Mouse (Mus musculus) midbrain, embryonic 11.5 days (tissue): ENCODE measurements at regions not wholly inside any gene's neighbourhood (a gene's known extent, or its start where the extent isn't known, plus 50 kb on each side); places are given as distances from the start of the nearest gene placed in this dataset.

Source experiments
- ATAC-seq: fragments of 200-750 bp; cut with Nextera tagmentation; 2 replicates; pipeline ENCODE4 v1.8.0; 2017; ENCODE audit warnings: moderate TSS enrichment, moderate library complexity; ENCODE audit not compliant: low FRiP score
- DNase-seq: peaks from one replicate; pipeline ENCODE4 v3.0.0; 2015; ENCODE audit warnings: low spot score; ENCODE audit errors: missing footprints
- H3K27ac ChIP-seq: fragments of 300-500 bp; sonication (generic); 2 replicates; pipeline ENCODE4 v1.5.1; 2014; ENCODE audit warnings: low read depth, low read length
- H3K27me3 ChIP-seq: fragments of 300-500 bp; sonication (generic); 2 replicates; pipeline ENCODE4 v1.6.1; 2014; ENCODE audit warnings: mild to moderate bottlenecking, low read length, moderate library complexity, mixed read lengths; ENCODE audit not compliant: control insufficient read depth, insufficient read depth
- H3K36me3 ChIP-seq: fragments of 300-500 bp; sonication (generic); 2 replicates; pipeline ENCODE4 v1.6.1; 2014; ENCODE audit warnings: mild to moderate bottlenecking, low read length, moderate library complexity, mixed read lengths; ENCODE audit not compliant: control insufficient read depth, insufficient read depth
- H3K4me1 ChIP-seq: fragments of 300-500 bp; sonication (generic); 2 replicates; pipeline ENCODE4 v1.6.1; 2014; ENCODE audit warnings: low read length; ENCODE audit not compliant: control insufficient read depth, insufficient read depth
- H3K4me2 ChIP-seq: fragments of 300-500 bp; sonication (generic); 2 replicates; pipeline ENCODE4 v1.6.1; 2014; ENCODE audit warnings: mild to moderate bottlenecking, moderate library complexity
- H3K4me3 ChIP-seq: fragments of 300-500 bp; sonication (generic); 2 replicates; pipeline ENCODE4 v1.5.1; 2014; ENCODE audit warnings: low read depth, low read length
- H3K9ac ChIP-seq: fragments of 300-500 bp; sonication (generic); 2 replicates; pipeline ENCODE4 v1.6.1; 2014; ENCODE audit warnings: low read length
- H3K9me3 ChIP-seq: fragments of 300-500 bp; sonication (generic); 2 replicates; pipeline ENCODE4 v1.6.1; 2016; ENCODE audit warnings: low read length; ENCODE audit not compliant: control insufficient read depth
- WGBS: fragments of 180-500 bp; shearing (Covaris S2); extraction: QIAGEN DNeasy Blood & Tissue Kit; methylation state at CpG from one replicate; pipeline ENCODE4 v1.1.7; 2014; 5-methylcytosine and 5-hydroxymethylcytosine counted together

DNA sequence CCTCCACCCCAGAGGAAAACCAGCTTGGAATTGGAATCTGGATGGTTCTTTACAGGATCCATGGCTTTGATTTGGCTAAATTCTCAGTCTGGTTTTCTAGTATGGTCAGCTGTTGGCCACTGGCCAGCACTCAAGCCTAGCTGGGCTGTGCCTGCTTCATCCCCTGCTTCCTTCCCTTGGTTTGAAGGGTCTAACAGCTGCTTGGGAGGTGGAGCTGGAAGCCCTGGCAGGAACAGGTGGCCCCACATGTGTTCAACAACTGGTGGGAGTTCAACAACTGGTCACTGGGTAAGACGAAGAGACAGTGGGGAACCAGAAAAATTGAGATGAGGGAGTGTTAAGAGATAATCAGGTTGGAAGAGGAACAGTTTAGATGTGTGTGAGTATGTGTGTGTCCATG, 82.3 kb upstream of the C2cd4b start:
- ATAC-seq (no peak), DNase-seq (no peak)
- Histone ChIP-seq H3K27ac (no peak overlapping the region), H3K4me3 (no peak overlapping the region), H3K36me3 (no peaks in the 10 kb centered on the region), H3K9me3 (no peaks in the 10 kb centered on the region), H3K27me3 (no peaks in the 10 kb centered on the region), H3K4me1 (no peaks in the 10 kb centered on the region), H3K4me2 (no peak overlapping the region), H3K9ac (no peak overlapping the region)
- 79% methylated on average over 1 of the region's 1 CpGs for WGBS

- no peaks in the 10 kb centered on the region for H3K4me1 ChIP-seq
- H3K9ac ChIP-seq = no peak overlapping the region
- H3K27ac ChIP-seq = no peak overlapping the region
- no peaks in the 10 kb centered on the region for H3K36me3 ChIP-seq
- ATAC-seq (no peak), DNase-seq (peak; percentile 98)
- H3K4me2 ChIP-seq = no peak overlapping the region
- 13% methylated on average over 7 of the region's 7 CpGs for WGBS
- H3K27me3 ChIP-seq = no peaks in the 10 kb centered on the region
- no peak overlapping the region for H3K4me3 ChIP-seq
- peaks cover 4% of the 10 kb centered on the region; the same call in 1 of the 2 replicates for H3K9me3 ChIP-seq
Measured at GRCm38 (mm10) chr9:67683367-67683766, 75.9 kb upstream of the C2cd4b start.

DNA sequence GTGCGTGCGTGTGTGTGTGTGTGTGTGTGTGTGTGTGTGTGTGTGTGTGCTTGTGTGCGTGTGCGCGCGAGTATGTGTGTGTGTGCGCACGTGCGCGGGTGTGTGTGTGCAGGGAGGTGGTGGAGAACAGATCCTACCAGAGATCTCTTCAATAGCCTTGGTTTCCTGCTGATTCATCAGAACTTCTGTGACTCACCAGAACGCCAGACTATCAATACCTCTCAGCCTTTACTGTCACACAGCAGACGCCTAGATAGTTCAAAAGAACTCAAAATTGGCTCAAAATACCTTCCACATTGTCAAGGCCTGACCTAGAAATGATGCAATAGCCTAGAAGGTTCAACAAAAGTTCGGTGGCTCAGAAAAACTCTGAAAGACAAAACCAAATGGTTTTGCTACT, 66.8 kb upstream of the C2cd4b start:
- DNase-seq (peak; percentile 10), ATAC-seq (no peak)
- Histone ChIP-seq H3K27ac (no peak overlapping the region), H3K4me1 (no peaks in the 10 kb centered on the region), H3K4me3 (no peak overlapping the region), H3K9me3 (no peaks in the 10 kb centered on the region), H3K9ac (no peak overlapping the region), H3K27me3 (no peaks in the 10 kb centered on the region), H3K4me2 (no peak overlapping the region), H3K36me3 (no peaks in the 10 kb centered on the region)
- 89% methylated on average over 13 of the region's 13 CpGs for WGBS

- H3K9ac ChIP-seq = no peak overlapping the region
- H3K4me2 ChIP-seq = no peak overlapping the region
- H3K4me3 ChIP-seq = no peak overlapping the region
- 15% methylated on average over 7 of the region's 7 CpGs for WGBS
- no peak overlapping the region for H3K27ac ChIP-seq
- no peak for ATAC-seq
- H3K4me1 ChIP-seq = no peaks in the 10 kb centered on the region
- H3K36me3 ChIP-seq = no peaks in the 10 kb centered on the region
- no peaks in the 10 kb centered on the region for H3K27me3 ChIP-seq
- H3K9me3 ChIP-seq = no peaks in the 10 kb centered on the region
- peak; percentile 82 for DNase-seq
Measured at GRCm38 (mm10) chr9:67693716-67694115, 65.5 kb upstream of the C2cd4b start.

DNA sequence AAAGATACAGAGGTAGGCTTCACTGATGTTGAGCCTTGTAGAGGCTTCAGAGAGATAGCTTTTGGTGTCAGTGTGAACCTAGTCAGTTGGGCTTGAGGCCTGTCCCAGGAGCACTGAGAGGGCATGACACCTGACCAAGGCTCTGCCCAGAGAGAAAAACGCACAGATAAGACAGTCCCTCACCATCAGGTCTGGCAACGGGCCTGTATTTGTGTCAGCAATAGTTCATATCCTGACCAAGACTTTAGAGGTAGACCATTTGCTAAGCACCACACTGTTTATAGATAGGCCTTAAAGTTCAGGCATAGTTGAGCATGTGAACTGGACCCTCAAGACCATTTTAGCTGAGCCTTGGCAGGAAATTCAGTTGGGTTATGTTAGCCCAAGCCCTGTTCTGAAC, 60.4 kb upstream of the C2cd4b start:
- 90% methylated on average over 2 of the region's 2 CpGs for WGBS
- H3K9ac ChIP-seq = no peak overlapping the region
- no peak overlapping the region for H3K4me3 ChIP-seq
- no peak for ATAC-seq
- no peak overlapping the region for H3K4me2 ChIP-seq
- DNase-seq = no peak
- no peaks in the 10 kb centered on the region for H3K36me3 ChIP-seq
- H3K4me1 ChIP-seq = peaks cover 4% of the 10 kb centered on the region; the same call in 1 of the 2 replicates
- no peaks in the 10 kb centered on the region for H3K9me3 ChIP-seq
- no peak overlapping the region for H3K27ac ChIP-seq
- H3K27me3 ChIP-seq = no peaks in the 10 kb centered on the region; the same call in 1 of the 2 replicates

GRCm38 (mm10) chr9:67699846-67700579, 59.2 kb upstream of the C2cd4b start:
- H3K27ac ChIP-seq = no peak overlapping the region
- peaks cover 4% of the 10 kb centered on the region; the same call in 1 of the 2 replicates for H3K4me1 ChIP-seq
- no peaks in the 10 kb centered on the region for H3K9me3 ChIP-seq
- H3K36me3 ChIP-seq = no peaks in the 10 kb centered on the region
- peak overlapping the region; percentile 58 for H3K4me2 ChIP-seq
- WGBS = 22% methylated on average over 34 of the region's 35 CpGs
- H3K9ac ChIP-seq = peak overlapping the region; percentile 69
- H3K4me3 ChIP-seq = peak overlapping the region; percentile 26
- ATAC-seq = peak; percentile 67
- peak; percentile 94 for DNase-seq
- H3K27me3 ChIP-seq = no peaks in the 10 kb centered on the region; the same call in 1 of the 2 replicates

GRCm38 (mm10) chr9:67708246-67708960, 50.8 kb upstream of the C2cd4b start:
- H3K9me3 ChIP-seq = no peaks in the 10 kb centered on the region
- no peak overlapping the region for H3K4me3 ChIP-seq
- no peaks in the 10 kb centered on the region for H3K27me3 ChIP-seq
- ATAC-seq (no peak), DNase-seq (peak; percentile 80)
- WGBS = 59% methylated on average over 5 of the region's 5 CpGs
- no peak overlapping the region for H3K27ac ChIP-seq
- H3K4me2 ChIP-seq = no peak overlapping the region
- no peaks in the 10 kb centered on the region for H3K36me3 ChIP-seq
- H3K9ac ChIP-seq = no peak overlapping the region
- no peaks in the 10 kb centered on the region for H3K4me1 ChIP-seq
